Mouse (Mus musculus) frontal cortex, adult 2 months (tissue): ENCODE measurements around the gene Ptbp1. TPM values are rescaled to one million over a fixed set of nuclear protein-coding genes. Genes with fewer than 3 reads are reported as not detected.

Source experiments
- DNase-seq, 2 experiments: peaks; one replicate each; pipeline ENCODE4 v3.0.0; 2022; ENCODE audit warnings: low spot score in 1 of 2; ENCODE audit errors: extremely low spot score in 1 of 2
- polyA plus RNA-seq: library from polyadenylated mRNA; depleted of rRNA; stranded (reverse); fragments of >200 nt; gene quantifications from 2 replicates; pipeline ENCODE4 v1.2.3, GENCODE M21; 2012; rRNA removed

Gene Ptbp1
- polyA plus RNA-seq, 1 experiment = 71.5 TPM

- peak; percentile 50 to 79 for DNase-seq
Measured at GRCm38 (mm10) chr10:79909092-79909922, 55.1 kb downstream of the Ptbp1 start.

- DNase-seq = no peak
Measured at GRCm38 (mm10) chr10:79910556-79910955, 56.3 kb downstream of the Ptbp1 start, which contains the start of gene Gm26602. Gm26602 (plus strand) TSS chr10:79910856.

GRCm38 (mm10) chr10:79912412-79912811, 58.2 kb downstream of the Ptbp1 start:
- DNase-seq = no peak

Other genes with a start within 250 kb of the Ptbp1 start
- 9.8 and 11.3 TPM in 2 replicates for gene C2cd4c, start 240.4 kb upstream of the Ptbp1 start, polyA plus RNA-seq
- gene Shc2, start 216.5 kb upstream of the Ptbp1 start, polyA plus RNA-seq = 54.1 and 63.1 TPM in 2 replicates
- 0.22 and 0.25 TPM in 2 replicates for gene Odf3l2, start 208.7 kb upstream of the Ptbp1 start, polyA plus RNA-seq
- not detected in 2 replicates for gene Madcam1, start 189.9 kb upstream of the Ptbp1 start, polyA plus RNA-seq
- gene Tpgs1, start 185.1 kb upstream of the Ptbp1 start, polyA plus RNA-seq = 89.4 and 92.3 TPM in 2 replicates
- 96.3 and 111 TPM in 2 replicates for gene Cdc34, start 172.2 kb upstream of the Ptbp1 start, polyA plus RNA-seq
- 1.8 and 2.1 TPM in 2 replicates for gene Gzmm, start 165.4 kb upstream of the Ptbp1 start, polyA plus RNA-seq
- gene Bsg, start 149.9 kb upstream of the Ptbp1 start, polyA plus RNA-seq = 1,126 and 1,227 TPM in 2 replicates
- 119 and 124 TPM in 2 replicates for gene Hcn2, start 137.8 kb upstream of the Ptbp1 start, polyA plus RNA-seq
- gene Polrmt, start 107.8 kb upstream of the Ptbp1 start, polyA plus RNA-seq = 60.7 and 62.2 TPM in 2 replicates
- gene Fgf22, start 99.4 kb upstream of the Ptbp1 start, polyA plus RNA-seq = 6.2 and 6.9 TPM in 2 replicates
- gene Rnf126, start 87.5 kb upstream of the Ptbp1 start, polyA plus RNA-seq = 140 and 166 TPM in 2 replicates
- gene Fstl3, start 77.2 kb upstream of the Ptbp1 start, polyA plus RNA-seq = 5.6 and 7.0 TPM in 2 replicates
- 1.00 and 1.1 TPM in 2 replicates for gene Prss57, start 63.5 kb upstream of the Ptbp1 start, polyA plus RNA-seq
- 325 and 370 TPM in 2 replicates for gene Palm, start 60.9 kb upstream of the Ptbp1 start, polyA plus RNA-seq
- 0.40 and 0.71 TPM in 2 replicates for gene Misp, start 33.4 kb upstream of the Ptbp1 start, polyA plus RNA-seq
- gene Prtn3, start 20.0 kb downstream of the Ptbp1 start, polyA plus RNA-seq = 5.8 and 6.7 TPM in 2 replicates
- 124 and 134 TPM in 2 replicates for gene Plppr3, start 20.2 kb downstream of the Ptbp1 start, polyA plus RNA-seq
- gene Elane, start 31.8 kb downstream of the Ptbp1 start, polyA plus RNA-seq = 0.27 TPM in 1 of 2 replicates, not detected in the other
- 1.1 and 3.5 TPM in 2 replicates for gene Cfd, start 36.4 kb downstream of the Ptbp1 start, polyA plus RNA-seq
- 75.9 and 80.7 TPM in 2 replicates for gene Med16, start 54.5 kb downstream of the Ptbp1 start, polyA plus RNA-seq
- gene Gm26602, start 56.4 kb downstream of the Ptbp1 start, polyA plus RNA-seq = not detected in 2 replicates
- 10.7 and 11.8 TPM in 2 replicates for gene Kiss1r, start 62.5 kb downstream of the Ptbp1 start, polyA plus RNA-seq
- gene R3hdm4, start 66.8 kb downstream of the Ptbp1 start, polyA plus RNA-seq = 380 and 385 TPM in 2 replicates
- gene Arid3a, start 72.6 kb downstream of the Ptbp1 start, polyA plus RNA-seq = 3.6 and 4.1 TPM in 2 replicates
- 63.2 and 65.9 TPM in 2 replicates for gene Wdr18, start 105.7 kb downstream of the Ptbp1 start, polyA plus RNA-seq
- gene Grin3b, start 116.3 kb downstream of the Ptbp1 start, polyA plus RNA-seq = 0.17 and 0.38 TPM in 2 replicates
- 181 and 193 TPM in 2 replicates for gene Tmem259, start 129.9 kb downstream of the Ptbp1 start, polyA plus RNA-seq
- 9.8 and 10.4 TPM in 2 replicates for gene Cnn2, start 134.2 kb downstream of the Ptbp1 start, polyA plus RNA-seq
- 12.4 and 13.0 TPM in 2 replicates for gene Abca7, start 142.1 kb downstream of the Ptbp1 start, polyA plus RNA-seq
- gene Arhgap45, start 162.2 kb downstream of the Ptbp1 start, polyA plus RNA-seq = 5.3 and 7.1 TPM in 2 replicates
- gene Polr2e, start 185.4 kb downstream of the Ptbp1 start, polyA plus RNA-seq = 200 and 205 TPM in 2 replicates
- gene Gpx4, start 192.7 kb downstream of the Ptbp1 start, polyA plus RNA-seq = 867 and 914 TPM in 2 replicates